Mouse (Mus musculus) kidney, postnatal 0 days (tissue): ENCODE measurements around the gene Hlcs. TPM values are rescaled to one million over a fixed set of nuclear protein-coding genes. Genes with fewer than 3 reads are reported as not detected.

Experiments used
- ATAC-seq: fragments of 200-750 bp; cut with Nextera tagmentation; replicated peaks from 2 replicates; pipeline ENCODE4 v1.8.0; 2017; ENCODE audit warnings: low read depth, moderate number of reproducible peaks, moderate TSS enrichment, moderate library complexity; ENCODE audit not compliant: low FRiP score
- DNase-seq: peaks from one replicate; pipeline ENCODE4 v3.0.0-alpha.2; 2016; ENCODE audit warnings: low spot score
- H3K27ac ChIP-seq: fragments of 300-500 bp; sonication (generic); 2 replicates; pipeline ENCODE4 v1.5.1; 2014; ENCODE audit warnings: mild to moderate bottlenecking
- H3K27me3 ChIP-seq: fragments of 300-500 bp; sonication (generic); 2 replicates; pipeline ENCODE4 v1.6.1; 2014; ENCODE audit warnings: low read length, mixed read lengths; ENCODE audit not compliant: insufficient read depth
- H3K36me3 ChIP-seq: fragments of 300-500 bp; sonication (generic); 2 replicates; pipeline ENCODE4 v1.6.1; 2014; ENCODE audit warnings: low read length, mixed read lengths; ENCODE audit not compliant: insufficient read depth
- H3K4me1 ChIP-seq: fragments of 300-500 bp; sonication (generic); replicated peaks from 2 replicates; pipeline ENCODE4 v1.6.1; 2014; ENCODE audit warnings: antibody characterized with exemption, low read length, mixed read lengths; ENCODE audit not compliant: insufficient read depth
- H3K4me2 ChIP-seq: fragments of 300-500 bp; sonication (generic); 2 replicates; pipeline ENCODE4 v1.6.1; 2014; ENCODE audit warnings: mild to moderate bottlenecking, low read length, moderate library complexity, mixed read lengths
- H3K4me3 ChIP-seq: fragments of 300-500 bp; sonication (generic); replicated peaks from 2 replicates; pipeline ENCODE4 v1.5.1; 2014; ENCODE audit warnings: low read depth, low read length
- H3K9ac ChIP-seq: fragments of 300-500 bp; sonication (generic); 2 replicates; pipeline ENCODE4 v1.6.1; 2014; ENCODE audit warnings: low read depth, low read length
- H3K9me3 ChIP-seq: fragments of 300-500 bp; sonication (generic); replicated peaks from 2 replicates; pipeline ENCODE4 v1.6.1; 2016; ENCODE audit warnings: low read length, inconsistent platforms, mixed read lengths
- CTCF ChIP-seq: IDR thresholded peaks from 2 replicates; pipeline ENCODE4 v1.5.1; 2016; ENCODE audit warnings: antibody characterized with exemption, low read depth, mild to moderate bottlenecking, moderate library complexity
- WGBS: fragments of 180-500 bp; shearing (Covaris S2); extraction: QIAGEN DNeasy Blood & Tissue Kit; methylation state at CpG from one replicate; pipeline ENCODE4 v1.1.7; 2014; 5-methylcytosine and 5-hydroxymethylcytosine counted together
- polyA plus RNA-seq: library from polyadenylated mRNA; unstranded; fragments of >200 nt; fragmentation: Nextera tagmentation; extraction: Ambion mirVana; gene quantifications from 2 replicates; pipeline ENCODE4 v1.2.1, GENCODE M21; 2015

Hlcs gene
- polyA plus RNA-seq, 1 experiment from 2014 or later = 5.0 TPM

- Histone ChIP-seq H3K4me1 (peaks cover 11% of the 10 kb centered on the region), H3K9me3 (no peaks in the 10 kb centered on the region), H3K4me2 (peak overlapping the region; percentile 34), H3K27ac (no peak overlapping the region), H3K9ac (no peak overlapping the region), H3K4me3 (no peak overlapping the region), H3K36me3 (no peaks in the 10 kb centered on the region), H3K27me3 (no peaks in the 10 kb centered on the region)
- no peak for TF ChIP-seq CTCF
- DNase-seq = no peak
- no peak for ATAC-seq
- WGBS = 69% methylated on average over 15 of the region's 15 CpGs
Observed at GRCm38 (mm10) chr16:94250640-94251349, 62.6 kb downstream of the Hlcs start.

GRCm38 (mm10) chr16:94250136-94250535 lies 63.2 kb downstream of the Hlcs start:
- Histone ChIP-seq H3K4me3 (no peak overlapping the region), H3K36me3 (no peaks in the 10 kb centered on the region), H3K27ac (no peak overlapping the region), H3K9ac (no peak overlapping the region), H3K9me3 (no peaks in the 10 kb centered on the region), H3K4me1 (peaks cover 11% of the 10 kb centered on the region), H3K27me3 (no peaks in the 10 kb centered on the region), H3K4me2 (peak overlapping the region; percentile 34)
- WGBS = 31% methylated on average over 12 of the region's 12 CpGs
- TF ChIP-seq CTCF = no peak
- DNase-seq (peak; percentile 41), ATAC-seq (no peak)

GRCm38 (mm10) chr16:94249666-94250065 lies 63.7 kb downstream of the Hlcs start:
- TF ChIP-seq CTCF = no peak
- no peaks in the 10 kb centered on the region for H3K9me3 ChIP-seq
- no peak overlapping the region for H3K9ac ChIP-seq
- H3K4me2 ChIP-seq = peak overlapping the region; percentile 34; the same call in 1 of the 2 replicates
- H3K4me1 ChIP-seq = peaks cover 11% of the 10 kb centered on the region
- H3K36me3 ChIP-seq = no peaks in the 10 kb centered on the region
- ATAC-seq = no peak
- no peak overlapping the region for H3K27ac ChIP-seq
- H3K27me3 ChIP-seq = no peaks in the 10 kb centered on the region
- H3K4me3 ChIP-seq = no peak overlapping the region
- 87% methylated on average over 10 of the region's 10 CpGs for WGBS
- no peak for DNase-seq

- TF ChIP-seq CTCF = no peak
- Histone ChIP-seq H3K9ac (no peak overlapping the region), H3K27ac (no peak overlapping the region), H3K4me1 (peaks cover 11% of the 10 kb centered on the region), H3K4me3 (no peak overlapping the region), H3K36me3 (no peaks in the 10 kb centered on the region), H3K27me3 (no peaks in the 10 kb centered on the region), H3K9me3 (no peaks in the 10 kb centered on the region), H3K4me2 (no peak overlapping the region)
- 87% methylated on average over 15 of the region's 15 CpGs for WGBS
- ATAC-seq (no peak), DNase-seq (no peak)
Observed at GRCm38 (mm10) chr16:94248721-94249120, 64.7 kb downstream of the Hlcs start.

GRCm38 (mm10) chr16:94246976-94247375 lies 66.4 kb downstream of the Hlcs start:
- Histone ChIP-seq H3K4me1 (peaks cover 11% of the 10 kb centered on the region), H3K9ac (no peak overlapping the region), H3K36me3 (no peaks in the 10 kb centered on the region), H3K27ac (no peak overlapping the region), H3K4me2 (no peak overlapping the region), H3K27me3 (no peaks in the 10 kb centered on the region), H3K9me3 (no peaks in the 10 kb centered on the region), H3K4me3 (no peak overlapping the region)
- ATAC-seq (no peak), DNase-seq (no peak)
- no peak for TF ChIP-seq CTCF
- WGBS = 82% methylated on average over 8 of the region's 8 CpGs

GRCm38 (mm10) chr16:94246058-94246784 lies 67.2 kb downstream of the Hlcs start:
- H3K9me3 ChIP-seq = no peaks in the 10 kb centered on the region
- ATAC-seq (no peak), DNase-seq (no peak)
- TF ChIP-seq CTCF = no peak
- WGBS = 52% methylated on average over 17 of the region's 17 CpGs
- peaks cover 11% of the 10 kb centered on the region for H3K4me1 ChIP-seq
- H3K9ac ChIP-seq = no peak overlapping the region
- H3K27me3 ChIP-seq = no peaks in the 10 kb centered on the region
- H3K27ac ChIP-seq = no peak overlapping the region
- H3K4me2 ChIP-seq = no peak overlapping the region
- H3K4me3 ChIP-seq = no peak overlapping the region
- no peaks in the 10 kb centered on the region for H3K36me3 ChIP-seq
